Mouse (Mus musculus): Measurements from ENCODE around the gene Gpr26. TPM values are rescaled to one million over a fixed set of nuclear protein-coding genes. Genes with fewer than 3 reads are reported as not detected.

The Gpr26 gene
- 0.01 TPM in 1 of 2 replicates, not detected in the other for polyA plus RNA-seq (2012; ENCODE audit: insufficient read depth, low replicate concordance)

DNA sequence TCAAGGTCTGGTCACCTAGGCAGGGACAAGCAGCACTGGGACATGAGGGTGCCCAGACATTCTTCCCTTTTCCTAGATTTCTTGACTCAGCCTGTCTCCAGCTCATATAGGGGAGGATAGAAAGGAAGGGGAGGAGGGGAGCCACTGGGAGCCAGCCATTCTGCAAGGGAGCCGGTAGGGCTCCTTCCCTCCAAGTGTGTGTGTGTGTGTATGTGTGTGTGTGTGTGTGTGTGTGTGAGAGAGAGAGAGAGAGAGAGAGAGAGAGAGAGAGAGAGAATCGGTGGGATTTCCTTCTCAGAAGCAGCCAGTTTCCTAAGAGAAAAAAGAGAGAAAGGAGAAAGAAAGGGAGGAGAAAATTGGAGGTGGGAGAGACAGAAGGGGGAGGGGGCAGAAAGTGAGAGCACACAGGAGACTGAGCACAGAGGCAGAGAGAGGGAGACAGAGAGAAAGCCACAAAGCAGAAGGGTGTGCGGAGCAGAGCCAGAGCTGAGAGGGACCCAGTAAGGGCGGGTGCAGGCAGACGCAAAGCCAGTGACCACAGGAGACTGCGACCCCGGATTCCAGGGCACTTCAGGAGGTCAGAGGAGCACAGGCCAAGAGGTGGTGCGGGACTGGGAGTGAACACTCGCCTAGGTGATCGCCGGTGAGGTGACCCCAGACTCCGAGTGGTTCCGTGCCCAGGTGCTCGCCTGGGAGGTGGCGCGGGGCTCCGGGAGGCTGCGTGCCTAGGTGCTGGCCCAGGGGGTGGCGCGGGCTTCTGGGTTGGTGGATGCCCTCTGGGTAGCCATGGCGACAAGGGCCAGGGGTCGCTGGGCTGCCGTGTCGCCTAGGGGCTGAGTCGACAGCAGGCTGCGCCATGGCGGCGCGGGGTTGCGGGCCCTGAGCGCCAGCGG, at the start of gene Gpr26:
TSS of gene Gpr26 (plus strand) at position 438 of the 893 bp plus-strand sequence.
- no peaks in the 10 kb centered on the region for H3K36me3 ChIP-seq (replicated peaks; ENCODE audit: low read length)
- peaks cover 6% of the 10 kb centered on the region; the same call in 1 of the 2 replicates for H3K9me3 ChIP-seq
- no peak within 1 kb of the TSS for H3K4me3 ChIP-seq (replicated peaks)
- peaks cover 31% of the 10 kb centered on the region for H3K27me3 ChIP-seq (replicated peaks)
- no peak for TF ChIP-seq GATA1 (IDR thresholded peaks at IDR 0.05; ENCODE audit: borderline replicate concordance, low read length)
- no peak for TF ChIP-seq FLI1 (IDR thresholded peaks at IDR 0.05; ENCODE audit: low read length)
- no peaks in the 10 kb centered on the region for H3K4me1 ChIP-seq

DNA sequence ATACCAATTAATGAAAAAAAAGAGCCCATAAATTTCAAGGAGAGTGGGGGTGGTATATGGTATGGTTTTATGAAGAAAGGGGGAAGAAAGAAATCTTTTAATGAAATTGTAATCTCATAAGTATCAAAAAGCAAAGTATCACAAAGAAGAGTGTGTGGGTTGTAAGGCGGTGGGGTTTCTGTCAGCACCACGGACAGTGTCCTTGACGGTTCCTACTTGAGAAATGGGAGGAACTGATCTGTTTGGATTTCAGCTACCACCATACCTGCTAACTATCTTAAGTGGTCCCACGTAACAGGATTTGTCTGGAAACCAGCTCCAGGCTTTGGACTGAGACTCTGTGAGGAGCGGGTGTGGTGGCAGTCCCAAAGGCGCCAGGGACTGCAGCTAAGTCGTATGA, 48.9 kb upstream of the Gpr26 start:
- Histone ChIP-seq H3K27me3 (replicated peaks) (no peaks in the 10 kb centered on the region), H3K9me3 (no peaks in the 10 kb centered on the region), H3K36me3 (replicated peaks; ENCODE audit: low read length) (no peaks in the 10 kb centered on the region), H3K4me1 (no peaks in the 10 kb centered on the region), H3K4me3 (replicated peaks) (no peak overlapping the region)
- no peak for TF ChIP-seq GATA1 (IDR thresholded peaks at IDR 0.05; ENCODE audit: borderline replicate concordance, low read length)
- no peak for TF ChIP-seq FLI1 (IDR thresholded peaks at IDR 0.05; ENCODE audit: low read length)

DNA sequence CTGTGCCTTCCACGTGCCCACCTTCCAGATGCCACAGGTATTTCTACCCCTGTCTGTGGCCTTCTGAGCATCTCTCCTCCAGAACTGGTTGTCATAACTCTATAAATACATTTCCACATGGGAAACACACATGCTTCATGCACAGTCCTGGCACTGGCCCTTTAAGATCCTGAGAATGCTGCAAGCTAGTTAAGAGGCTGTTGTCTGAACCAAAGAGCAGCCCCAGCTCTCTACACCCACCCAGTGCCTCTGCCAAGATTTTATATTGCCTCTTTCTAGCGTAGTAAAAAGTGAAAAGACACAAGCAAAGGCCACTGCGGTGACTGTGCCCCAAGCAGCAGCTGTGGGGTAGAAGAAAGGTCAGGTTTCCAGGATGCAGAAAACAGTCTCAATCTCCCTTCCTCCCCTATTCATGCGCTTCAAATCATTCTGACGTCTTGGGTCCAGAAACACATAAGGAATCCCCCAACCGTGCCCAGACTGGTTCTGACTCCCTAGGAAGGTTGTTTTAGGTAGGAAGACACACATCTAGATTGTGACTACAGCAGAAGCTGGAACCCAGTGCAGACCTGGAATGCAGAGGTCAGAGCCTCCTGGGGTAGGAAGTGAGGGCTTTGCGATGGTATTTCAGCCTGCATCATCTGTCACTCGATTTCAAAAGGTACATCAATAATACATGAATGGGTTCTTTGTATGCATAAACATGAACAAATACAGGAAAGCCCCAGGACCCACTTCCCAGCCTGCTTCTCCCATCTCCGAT, 38.8 kb upstream of the Gpr26 start:
- no peak for TF ChIP-seq FLI1 (IDR thresholded peaks at IDR 0.05; ENCODE audit: low read length)
- no peak for TF ChIP-seq GATA1 (IDR thresholded peaks at IDR 0.05; ENCODE audit: borderline replicate concordance, low read length)
- H3K9me3 ChIP-seq = no peaks in the 10 kb centered on the region
- no peaks in the 10 kb centered on the region for H3K36me3 ChIP-seq (replicated peaks; ENCODE audit: low read length)
- no peak overlapping the region for H3K4me3 ChIP-seq (replicated peaks)
- H3K27me3 ChIP-seq (replicated peaks) = no peaks in the 10 kb centered on the region
- no peaks in the 10 kb centered on the region for H3K4me1 ChIP-seq

DNA sequence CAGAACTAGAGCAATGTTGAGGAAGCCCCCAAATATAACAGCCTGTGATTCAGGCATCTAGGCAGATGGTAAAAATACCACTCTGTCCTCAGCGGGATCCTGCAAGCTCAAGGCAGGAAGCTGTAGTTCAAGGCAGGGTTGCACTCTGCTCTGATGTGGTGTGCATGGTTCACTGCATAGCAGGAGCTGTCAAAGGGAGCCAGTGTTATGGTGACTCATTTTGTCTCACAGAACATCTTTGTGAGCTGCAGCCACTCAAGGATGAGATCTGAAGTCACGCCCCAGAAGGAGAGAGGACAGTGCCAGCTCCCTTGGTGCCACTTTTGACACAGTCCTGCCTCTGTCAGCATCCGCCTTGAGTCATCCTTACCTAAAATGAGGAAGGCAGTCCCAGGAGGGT, 28.6 kb upstream of the Gpr26 start:
- no peak for TF ChIP-seq GATA1 (IDR thresholded peaks at IDR 0.05; ENCODE audit: borderline replicate concordance, low read length)
- no peak for TF ChIP-seq FLI1 (IDR thresholded peaks at IDR 0.05; ENCODE audit: low read length)
- Histone ChIP-seq H3K4me1 (no peaks in the 10 kb centered on the region), H3K36me3 (replicated peaks; ENCODE audit: low read length) (no peaks in the 10 kb centered on the region), H3K4me3 (replicated peaks) (peak overlapping the region; percentile 23), H3K27me3 (replicated peaks) (no peaks in the 10 kb centered on the region), H3K9me3 (no peaks in the 10 kb centered on the region)

DNA sequence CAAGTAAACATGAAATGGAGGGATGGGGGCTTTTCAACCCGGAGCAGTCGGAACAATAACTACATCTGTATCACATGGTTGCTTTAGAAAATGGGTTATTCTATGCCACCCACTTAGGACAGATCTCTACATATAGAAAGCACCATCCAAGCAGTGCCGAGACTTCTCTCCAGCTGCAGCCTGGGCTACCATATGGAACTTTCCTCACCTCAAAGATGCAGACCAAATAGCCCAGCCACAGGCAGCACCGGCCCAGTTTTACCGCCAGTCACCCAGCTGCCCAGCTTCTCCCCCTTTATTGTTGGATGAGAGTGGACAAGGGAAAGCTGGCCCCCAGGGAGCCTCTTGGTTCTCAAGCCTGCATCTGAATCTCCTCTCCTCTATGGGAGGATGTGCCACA, 15.1 kb upstream of the Gpr26 start:
- Histone ChIP-seq H3K9me3 (no peaks in the 10 kb centered on the region), H3K4me3 (replicated peaks) (no peak overlapping the region), H3K27me3 (replicated peaks) (no peaks in the 10 kb centered on the region), H3K36me3 (replicated peaks; ENCODE audit: low read length) (no peaks in the 10 kb centered on the region), H3K4me1 (no peaks in the 10 kb centered on the region)
- TF ChIP-seq GATA1 (IDR thresholded peaks at IDR 0.05; ENCODE audit: borderline replicate concordance, low read length) = no peak
- TF ChIP-seq FLI1 (IDR thresholded peaks at IDR 0.05; ENCODE audit: low read length) = no peak

DNA sequence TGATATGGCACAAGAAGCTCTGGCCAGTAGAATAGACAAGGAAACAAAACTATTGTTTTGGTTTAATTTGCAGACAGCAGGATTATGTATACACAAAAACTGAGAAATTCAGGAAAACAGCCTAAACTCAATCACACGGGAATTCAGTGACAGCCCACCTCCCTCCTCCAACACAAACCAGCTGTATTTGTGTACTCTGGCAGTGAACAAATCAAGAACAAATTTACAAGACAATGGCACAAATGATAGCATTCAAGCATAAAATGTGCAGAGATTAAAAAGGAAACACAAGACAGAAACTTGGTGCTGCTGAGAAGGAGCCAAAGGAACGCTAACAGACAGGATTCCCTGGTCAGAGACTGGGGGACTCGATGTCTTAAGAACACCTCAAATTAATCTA, 12.9 kb upstream of the Gpr26 start:
- no peak overlapping the region for H3K4me3 ChIP-seq (replicated peaks)
- no peaks in the 10 kb centered on the region for H3K9me3 ChIP-seq
- no peaks in the 10 kb centered on the region for H3K27me3 ChIP-seq (replicated peaks)
- no peaks in the 10 kb centered on the region for H3K36me3 ChIP-seq (replicated peaks; ENCODE audit: low read length)
- TF ChIP-seq FLI1 (IDR thresholded peaks at IDR 0.05; ENCODE audit: low read length) = no peak
- TF ChIP-seq GATA1 (IDR thresholded peaks at IDR 0.05; ENCODE audit: borderline replicate concordance, low read length) = no peak
- H3K4me1 ChIP-seq = no peaks in the 10 kb centered on the region

DNA sequence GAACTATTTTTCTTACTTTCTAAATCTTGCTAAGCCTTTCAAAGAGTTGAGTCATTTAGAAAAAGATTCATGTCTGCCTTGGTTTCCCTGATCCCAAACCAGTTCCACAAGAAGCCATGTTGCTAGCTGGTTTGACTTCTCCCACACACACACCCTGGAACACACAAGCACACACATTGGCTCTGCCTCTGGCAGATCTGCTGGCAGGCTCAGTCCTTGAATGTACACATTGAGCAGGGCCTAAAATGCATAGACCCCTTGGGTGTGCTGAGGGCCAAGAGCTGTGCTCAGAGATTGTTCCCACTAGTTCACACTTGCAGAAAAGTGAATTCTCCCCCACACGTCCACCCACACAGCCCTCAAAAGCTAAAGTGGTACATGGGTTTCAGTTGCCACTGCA, 7.6 kb upstream of the Gpr26 start:
- H3K4me3 ChIP-seq (replicated peaks) = no peak overlapping the region
- TF ChIP-seq FLI1 (IDR thresholded peaks at IDR 0.05; ENCODE audit: low read length) (no peak), GATA1 (IDR thresholded peaks at IDR 0.05; ENCODE audit: borderline replicate concordance, low read length) (no peak)

DNA sequence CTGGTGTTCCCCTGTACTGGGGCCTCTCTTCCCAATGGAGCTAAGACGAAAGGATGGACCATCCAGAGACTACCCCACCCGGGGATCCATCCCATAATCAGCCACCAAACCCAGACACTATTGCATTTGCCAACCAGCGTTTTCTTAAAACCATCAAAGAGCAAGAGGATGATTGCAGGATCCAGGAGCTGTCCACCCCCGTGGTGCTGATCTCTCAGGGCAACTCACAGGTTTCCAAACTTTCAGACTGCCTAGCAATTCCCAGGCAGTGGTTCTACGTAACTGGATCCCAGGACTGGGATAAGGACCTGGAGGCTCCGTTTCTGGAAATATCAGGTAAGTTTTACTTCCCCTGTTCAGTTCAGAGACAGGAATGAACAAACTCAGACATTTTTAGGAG, 5.7 kb upstream of the Gpr26 start:
- Histone ChIP-seq H3K36me3 (replicated peaks; ENCODE audit: low read length) (no peaks in the 10 kb centered on the region), H3K9me3 (no peaks in the 10 kb centered on the region), H3K27me3 (replicated peaks) (peaks cover 3% of the 10 kb centered on the region), H3K4me3 (replicated peaks) (no peak overlapping the region), H3K4me1 (no peaks in the 10 kb centered on the region)
- TF ChIP-seq FLI1 (IDR thresholded peaks at IDR 0.05; ENCODE audit: low read length) (no peak), GATA1 (IDR thresholded peaks at IDR 0.05; ENCODE audit: borderline replicate concordance, low read length) (no peak)

More for the DNA sequence above, 7.6 kb upstream of the Gpr26 start:
- Histone ChIP-seq H3K36me3 (replicated peaks; ENCODE audit: low read length) (no peaks in the 10 kb centered on the region), H3K4me1 (no peaks in the 10 kb centered on the region), H3K9me3 (no peaks in the 10 kb centered on the region), H3K27me3 (replicated peaks) (no peaks in the 10 kb centered on the region)

DNA sequence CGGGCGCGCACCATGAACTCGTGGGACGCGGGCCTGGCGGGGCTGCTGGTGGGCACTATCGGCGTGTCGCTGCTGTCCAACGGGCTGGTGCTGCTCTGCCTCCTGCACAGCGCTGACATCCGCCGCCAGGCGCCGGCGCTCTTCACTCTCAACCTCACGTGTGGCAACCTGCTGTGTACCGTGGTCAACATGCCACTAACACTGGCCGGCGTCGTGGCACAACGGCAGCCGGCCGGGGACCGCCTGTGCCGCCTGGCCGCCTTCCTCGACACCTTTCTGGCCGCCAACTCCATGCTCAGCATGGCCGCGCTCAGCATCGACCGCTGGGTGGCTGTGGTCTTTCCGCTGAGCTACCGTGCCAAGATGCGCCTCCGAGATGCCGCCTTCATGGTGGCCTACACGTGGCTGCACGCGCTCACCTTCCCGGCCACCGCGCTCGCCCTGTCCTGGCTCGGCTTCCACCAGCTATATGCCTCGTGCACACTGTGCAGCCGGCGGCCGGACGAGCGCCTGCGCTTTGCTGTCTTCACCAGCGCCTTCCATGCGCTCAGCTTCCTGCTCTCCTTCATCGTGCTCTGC, 745 bp downstream of the Gpr26 start:
- Histone ChIP-seq H3K4me1 (no peaks in the 10 kb centered on the region), H3K4me3 (replicated peaks) (no peak overlapping the region), H3K36me3 (replicated peaks; ENCODE audit: low read length) (no peaks in the 10 kb centered on the region), H3K27me3 (replicated peaks) (peaks cover 31% of the 10 kb centered on the region), H3K9me3 (peaks cover 6% of the 10 kb centered on the region; the same call in 1 of the 2 replicates)
- TF ChIP-seq GATA1 (IDR thresholded peaks at IDR 0.05; ENCODE audit: borderline replicate concordance, low read length) = no peak
- no peak for TF ChIP-seq FLI1 (IDR thresholded peaks at IDR 0.05; ENCODE audit: low read length)
